Mouse (Mus musculus): ENCODE data around the gene Ndufb4. TPM values are rescaled to one million over a fixed set of nuclear protein-coding genes. Genes with fewer than 3 reads are reported as not detected.

Ndufb4 gene
- polyA plus RNA-seq, 1 experiment from 2014 or later, result 32.2 TPM

GRCm38 (mm10) chr16:37615429-37615828, 38.8 kb downstream of the Ndufb4 start:
- no peak for TF ChIP-seq CTCF (IDR thresholded peaks at IDR 0.05)
- DNase-seq (ENCODE audit: low read depth, low spot score) (peak; percentile 47), ATAC-seq (peak; percentile 54)
- CTCF ChIA-PET, result interaction anchor here (1.0 to 1.4 kb wide), 2 partner anchors 17 to 37 kb away, joined by 3 read pairs; no protein-coding TSS in a partner anchor
- H3K27me3 ChIP-seq, result no peaks in the 10 kb centered on the region
- in situ Hi-C loops (cut with MboI; ENCODE audit: low pct_unique_long_range_greater_than_20kb), result no loop called here
- POLR2A ChIA-PET, result no interaction called here

GRCm38 (mm10) chr16:37614540-37614939, 39.7 kb downstream of the Ndufb4 start:
- POLR2A ChIA-PET, result no interaction called here
- H3K27me3 ChIP-seq, result no peaks in the 10 kb centered on the region
- no peak for DNase-seq (ENCODE audit: low read depth, low spot score)
- no peak for TF ChIP-seq CTCF (IDR thresholded peaks at IDR 0.05)
- no peak for ATAC-seq
- CTCF ChIA-PET, result no interaction called here
- in situ Hi-C loops (cut with MboI; ENCODE audit: low pct_unique_long_range_greater_than_20kb), result no loop called here

- TF ChIP-seq CTCF (IDR thresholded peaks at IDR 0.05), result no peak
- CTCF ChIA-PET, result no interaction called here
- DNase-seq (ENCODE audit: low read depth, low spot score) (no peak), ATAC-seq (no peak)
- H3K27me3 ChIP-seq, result no peaks in the 10 kb centered on the region
- POLR2A ChIA-PET, result no interaction called here
- in situ Hi-C loops (cut with MboI; ENCODE audit: low pct_unique_long_range_greater_than_20kb), result no loop called here
Observed at GRCm38 (mm10) chr16:37612013-37612412, 42.2 kb downstream of the Ndufb4 start.

- ATAC-seq (no peak), DNase-seq (ENCODE audit: low read depth, low spot score) (no peak)
- in situ Hi-C loops (cut with MboI; ENCODE audit: low pct_unique_long_range_greater_than_20kb), result no loop called here
- POLR2A ChIA-PET, result no interaction called here
- no peaks in the 10 kb centered on the region for H3K27me3 ChIP-seq
- CTCF ChIA-PET, result no interaction called here
- TF ChIP-seq CTCF (IDR thresholded peaks at IDR 0.05), result no peak
Observed at GRCm38 (mm10) chr16:37611072-37611471, 43.2 kb downstream of the Ndufb4 start.

- TF ChIP-seq CTCF (IDR thresholded peaks at IDR 0.05), result no peak
- ChIA-PET CTCF (interaction anchor here (1.1 kb wide), 1 partner anchor 9 kb away, joined by 3 read pairs; no protein-coding TSS in a partner anchor), POLR2A (no interaction called here)
- no peak for DNase-seq (ENCODE audit: low read depth, low spot score)
- in situ Hi-C loops (cut with MboI; ENCODE audit: low pct_unique_long_range_greater_than_20kb), result no loop called here
- ATAC-seq, result no peak
- H3K27me3 ChIP-seq, result no peaks in the 10 kb centered on the region
Observed at GRCm38 (mm10) chr16:37610333-37610732, 43.9 kb downstream of the Ndufb4 start.

- no peak for DNase-seq (ENCODE audit: low read depth, low spot score)
- ChIA-PET POLR2A (no interaction called here), CTCF (interaction anchor here (1.3 kb wide), 1 partner anchor 13 kb away, joined by 3 read pairs; no protein-coding TSS in a partner anchor)
- in situ Hi-C loops (cut with MboI; ENCODE audit: low pct_unique_long_range_greater_than_20kb), result no loop called here
- no peaks in the 10 kb centered on the region for H3K27me3 ChIP-seq
- no peak for TF ChIP-seq CTCF (IDR thresholded peaks at IDR 0.05)
- no peak for ATAC-seq
Observed at GRCm38 (mm10) chr16:37604243-37604642, 50.0 kb downstream of the Ndufb4 start.

GRCm38 (mm10) chr16:37603431-37603830, 50.8 kb downstream of the Ndufb4 start:
- CTCF ChIA-PET, result interaction anchor here (1.2 kb wide), 1 partner anchor 14 kb away, joined by 4 read pairs; no protein-coding TSS in a partner anchor
- POLR2A ChIA-PET, result no interaction called here
- DNase-seq (ENCODE audit: low read depth, low spot score) (no peak), ATAC-seq (no peak)
- in situ Hi-C loops (cut with MboI; ENCODE audit: low pct_unique_long_range_greater_than_20kb), result no loop called here
- no peak for TF ChIP-seq CTCF (IDR thresholded peaks at IDR 0.05)
- no peaks in the 10 kb centered on the region for H3K27me3 ChIP-seq

- ATAC-seq, result no peak
- TF ChIP-seq CTCF (IDR thresholded peaks at IDR 0.05), result no peak
- no peaks in the 10 kb centered on the region for H3K27me3 ChIP-seq
- POLR2A ChIA-PET, result no interaction called here
- CTCF ChIA-PET, result no interaction called here
- no peak for DNase-seq (ENCODE audit: low read depth, low spot score)
- in situ Hi-C loops (cut with MboI; ENCODE audit: low pct_unique_long_range_greater_than_20kb), result no loop called here
Observed at GRCm38 (mm10) chr16:37599326-37599725, 54.9 kb downstream of the Ndufb4 start.

- in situ Hi-C loops (cut with MboI; ENCODE audit: low pct_unique_long_range_greater_than_20kb), result no loop called here
- ChIA-PET CTCF (no interaction called here), POLR2A (no interaction called here)
- DNase-seq (ENCODE audit: low read depth, low spot score) (no peak), ATAC-seq (no peak)
- H3K27me3 ChIP-seq, result no peaks in the 10 kb centered on the region
- no peak for TF ChIP-seq CTCF (IDR thresholded peaks at IDR 0.05)
Observed at GRCm38 (mm10) chr16:37598463-37598862, 55.8 kb downstream of the Ndufb4 start.

- in situ Hi-C loops (cut with MboI; ENCODE audit: low pct_unique_long_range_greater_than_20kb), result no loop called here
- ChIA-PET POLR2A (no interaction called here), CTCF (interaction anchor here (1.3 kb wide), 1 partner anchor 13 kb away, joined by 5 read pairs; no protein-coding TSS in a partner anchor)
- DNase-seq (ENCODE audit: low read depth, low spot score) (no peak), ATAC-seq (no peak)
- no peaks in the 10 kb centered on the region for H3K27me3 ChIP-seq
- no peak for TF ChIP-seq CTCF (IDR thresholded peaks at IDR 0.05)
Observed at GRCm38 (mm10) chr16:37597412-37597811, 56.8 kb downstream of the Ndufb4 start.

Other genes with a start within 250 kb of the Ndufb4 start
- 17.4 TPM for gene Gtf2e1, start 114.7 kb downstream of the Ndufb4 start, polyA plus RNA-seq (2021)
- gene Rabl3, start 114.6 kb downstream of the Ndufb4 start, polyA plus RNA-seq (2021), result 11.7 TPM
- 0.09 TPM for gene Hgd, start 74.3 kb downstream of the Ndufb4 start, polyA plus RNA-seq (2021)
- gene Fstl1, start 122.4 kb upstream of the Ndufb4 start, polyA plus RNA-seq (2021), result 283 TPM
- 0.05 TPM for gene Gm36028, start 206.7 kb upstream of the Ndufb4 start, polyA plus RNA-seq (2021)
- gene Lrrc58, start 213.9 kb upstream of the Ndufb4 start, polyA plus RNA-seq (2021), result 20.0 TPM

Data from Patski (cell line).